Mouse (Mus musculus): ENCODE measurements around the gene Wbp1l.

The Wbp1l gene

GRCm38 (mm10) chr19:46658348-46658747 is 59.5 kb downstream of the Wbp1l start:
- no peak for DNase-seq (ENCODE audit: low spot score)

GRCm38 (mm10) chr19:46658851-46659250 is 60.0 kb downstream of the Wbp1l start:
- DNase-seq (ENCODE audit: low spot score), result no peak

- no peak for DNase-seq (ENCODE audit: low spot score)
Observed at GRCm38 (mm10) chr19:46661511-46661910, 62.6 kb downstream of the Wbp1l start.

- DNase-seq (ENCODE audit: low spot score), result no peak
Observed at GRCm38 (mm10) chr19:46662214-46662613, 63.3 kb downstream of the Wbp1l start.

- DNase-seq (ENCODE audit: low spot score), result no peak
Observed at GRCm38 (mm10) chr19:46662784-46663183, 63.9 kb downstream of the Wbp1l start.

GRCm38 (mm10) chr19:46665474-46665873 is 66.6 kb downstream of the Wbp1l start:
- DNase-seq (ENCODE audit: low spot score), result no peak

GRCm38 (mm10) chr19:46667300-46667699 is 68.4 kb downstream of the Wbp1l start:
- no peak for DNase-seq (ENCODE audit: low spot score)

- no peak for DNase-seq (ENCODE audit: low spot score)
Observed at GRCm38 (mm10) chr19:46668263-46668662, 69.4 kb downstream of the Wbp1l start.

GRCm38 (mm10) chr19:46669802-46670201 is 70.9 kb downstream of the Wbp1l start:
- no peak for DNase-seq (ENCODE audit: low spot score)

- DNase-seq (ENCODE audit: low spot score), result peak; percentile 57
Observed at GRCm38 (mm10) chr19:46670691-46671090, 71.8 kb downstream of the Wbp1l start.

GRCm38 (mm10) chr19:46672766-46673418 is 74.0 kb downstream of the Wbp1l start, which contains the start of gene Cyp17a1:
Gene Cyp17a1 (minus strand): TSS chr19:46673172.
- DNase-seq (ENCODE audit: low spot score), result no peak

GRCm38 (mm10) chr19:46675641-46676040 is 76.8 kb downstream of the Wbp1l start:
- DNase-seq (ENCODE audit: low spot score), result no peak

- no peak for DNase-seq (ENCODE audit: low spot score)
Observed at GRCm38 (mm10) chr19:46679720-46680383, 81.0 kb downstream of the Wbp1l start.

- DNase-seq (ENCODE audit: low spot score), result peak; percentile 87
Observed at GRCm38 (mm10) chr19:46689460-46690372, 90.8 kb downstream of the Wbp1l start, which contains the start of gene Borcs7. Gene Borcs7 (plus strand): TSS chr19:46689906.

- DNase-seq (ENCODE audit: low spot score), result no peak
Observed at GRCm38 (mm10) chr19:46690387-46690786, 91.5 kb downstream of the Wbp1l start.

- no peak for DNase-seq (ENCODE audit: low spot score)
Observed at GRCm38 (mm10) chr19:46691078-46691477, 92.2 kb downstream of the Wbp1l start.

GRCm38 (mm10) chr19:46693146-46693545 is 94.3 kb downstream of the Wbp1l start:
- DNase-seq (ENCODE audit: low spot score), result no peak

GRCm38 (mm10) chr19:46696482-46696881 is 97.6 kb downstream of the Wbp1l start:
- DNase-seq (ENCODE audit: low spot score), result no peak

GRCm38 (mm10) chr19:46696943-46697342 is 98.1 kb downstream of the Wbp1l start:
- no peak for DNase-seq (ENCODE audit: low spot score)

GRCm38 (mm10) chr19:46697840-46698517 is 99.1 kb downstream of the Wbp1l start:
- DNase-seq (ENCODE audit: low spot score), result no peak

GRCm38 (mm10) chr19:46699011-46699481 is 100.2 kb downstream of the Wbp1l start:
- peak; percentile 25 for DNase-seq (ENCODE audit: low spot score)

- no peak for DNase-seq (ENCODE audit: low spot score)
Observed at GRCm38 (mm10) chr19:46701156-46701555, 102.3 kb downstream of the Wbp1l start.
